Mouse (Mus musculus) MEL-GATA-1-ER (cell line): ENCODE results near the gene Agps.
"Not testable (repeated sequence)": the region's sequence is repeated elsewhere in the genome, so short reads cannot be mapped to it uniquely, and the experiment has no call there.

Experiments
- DNase-seq: peaks from one replicate; pipeline ENCODE4 v3.0.0-alpha.2; 2012; ENCODE audit warnings: low read depth; ENCODE audit errors: extremely low read depth

The Agps gene

GRCm38 (mm10) chr2:75977752-75978368 lies 145.9 kb downstream of the Agps start, which contains the start of gene Ttc30a2:
Ttc30a2 (minus strand) TSS chr2:75978170.
- not testable (repeated sequence) for DNase-seq
